Mouse (Mus musculus): ENCODE measurements around the gene Qrsl1.

Gene Qrsl1

GRCm38 (mm10) chr10:43901578-43902194 lies at the start of gene Qrsl1, which contains the start of gene Rtn4ip1:
Gene Qrsl1, minus strand, starts transcription at chr10:43901745.
Gene Rtn4ip1, plus strand, starts transcription at chr10:43901807.
- peak; percentile 93 for DNase-seq (ENCODE audit: low read depth, low spot score)

GRCm38 (mm10) chr10:43945435-43945834 lies 43.9 kb upstream of the Qrsl1 start:
- DNase-seq (ENCODE audit: low read depth, low spot score) = no peak

GRCm38 (mm10) chr10:43943736-43944135 lies 42.2 kb upstream of the Qrsl1 start:
- DNase-seq (ENCODE audit: low read depth, low spot score) = no peak

DNA sequence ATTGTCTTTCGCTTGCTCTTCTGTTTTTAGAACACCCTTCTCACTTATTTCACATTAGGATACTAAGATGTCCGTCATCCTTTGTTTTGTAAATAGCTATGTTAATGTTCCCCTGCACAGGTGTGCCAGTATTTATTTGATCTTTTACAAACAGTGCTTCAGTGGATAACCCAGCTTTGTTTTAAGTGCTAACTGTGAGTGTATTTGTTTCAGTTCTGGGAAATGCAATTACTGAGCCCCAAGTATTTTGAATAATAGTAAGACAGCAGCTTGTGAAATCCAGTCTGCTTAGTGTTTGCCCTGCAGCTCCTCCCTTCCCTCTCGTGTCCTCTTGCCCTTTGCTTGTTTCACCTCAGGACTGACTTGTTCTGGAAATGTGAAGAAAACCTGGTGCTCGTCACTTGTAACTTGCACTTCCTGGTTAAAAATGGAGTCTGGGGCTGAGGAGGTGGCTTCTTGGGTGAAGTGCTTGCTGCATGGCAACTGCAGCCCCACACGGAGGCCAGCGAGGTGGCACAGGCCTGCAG lies 37.7 kb upstream of the Qrsl1 start:
- DNase-seq (ENCODE audit: low read depth, low spot score) = peak; percentile 58

DNA sequence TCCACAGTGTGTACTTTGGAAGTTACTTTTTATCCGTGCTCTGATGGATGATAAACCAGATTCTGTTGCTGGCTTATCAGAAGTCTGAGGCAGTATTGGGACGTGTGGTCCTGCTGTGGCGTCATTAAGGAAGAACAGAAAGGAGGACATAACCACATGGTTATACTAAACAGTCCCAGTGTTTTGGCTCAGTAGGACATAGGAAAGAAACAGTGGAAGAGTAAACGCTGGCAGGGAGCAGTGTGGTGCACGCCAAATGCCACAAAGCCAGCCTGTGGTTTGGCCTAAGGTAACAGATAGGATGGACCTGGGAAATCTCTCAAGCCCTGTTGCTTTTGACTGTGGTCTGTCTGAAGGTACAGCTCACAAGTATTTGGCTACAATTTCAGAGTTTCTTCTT lies 27.1 kb upstream of the Qrsl1 start:
- no peak for DNase-seq (ENCODE audit: low read depth, low spot score)

DNA sequence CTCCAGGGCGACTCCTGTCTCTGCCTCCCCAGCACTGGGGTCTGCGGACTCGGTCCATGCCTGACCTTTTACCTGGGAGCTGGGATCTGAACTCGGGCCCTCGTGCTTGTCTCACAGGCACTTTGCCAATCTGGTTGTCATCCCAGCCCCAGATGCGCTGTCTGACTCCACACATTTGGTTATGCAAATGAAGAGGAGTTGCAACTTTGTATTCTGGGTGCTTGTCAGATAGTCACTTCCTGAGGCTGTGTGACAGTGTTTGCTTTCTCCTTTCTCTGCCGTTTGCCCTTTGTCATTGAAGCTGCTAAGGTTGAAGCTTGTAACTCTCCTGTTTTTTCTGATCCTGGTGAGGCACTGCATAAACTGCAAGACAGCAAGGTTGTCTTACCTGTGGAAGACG lies 26.2 kb upstream of the Qrsl1 start:
- DNase-seq (ENCODE audit: low read depth, low spot score) = peak; percentile 45

GRCm38 (mm10) chr10:43925776-43926175 lies 24.2 kb upstream of the Qrsl1 start:
- peak; percentile 56 for DNase-seq (ENCODE audit: low read depth, low spot score)

- no peak for DNase-seq (ENCODE audit: low read depth, low spot score)
These were observed 21.6 kb upstream of the Qrsl1 start for GRCm38 (mm10) chr10:43923096-43923495.

DNA sequence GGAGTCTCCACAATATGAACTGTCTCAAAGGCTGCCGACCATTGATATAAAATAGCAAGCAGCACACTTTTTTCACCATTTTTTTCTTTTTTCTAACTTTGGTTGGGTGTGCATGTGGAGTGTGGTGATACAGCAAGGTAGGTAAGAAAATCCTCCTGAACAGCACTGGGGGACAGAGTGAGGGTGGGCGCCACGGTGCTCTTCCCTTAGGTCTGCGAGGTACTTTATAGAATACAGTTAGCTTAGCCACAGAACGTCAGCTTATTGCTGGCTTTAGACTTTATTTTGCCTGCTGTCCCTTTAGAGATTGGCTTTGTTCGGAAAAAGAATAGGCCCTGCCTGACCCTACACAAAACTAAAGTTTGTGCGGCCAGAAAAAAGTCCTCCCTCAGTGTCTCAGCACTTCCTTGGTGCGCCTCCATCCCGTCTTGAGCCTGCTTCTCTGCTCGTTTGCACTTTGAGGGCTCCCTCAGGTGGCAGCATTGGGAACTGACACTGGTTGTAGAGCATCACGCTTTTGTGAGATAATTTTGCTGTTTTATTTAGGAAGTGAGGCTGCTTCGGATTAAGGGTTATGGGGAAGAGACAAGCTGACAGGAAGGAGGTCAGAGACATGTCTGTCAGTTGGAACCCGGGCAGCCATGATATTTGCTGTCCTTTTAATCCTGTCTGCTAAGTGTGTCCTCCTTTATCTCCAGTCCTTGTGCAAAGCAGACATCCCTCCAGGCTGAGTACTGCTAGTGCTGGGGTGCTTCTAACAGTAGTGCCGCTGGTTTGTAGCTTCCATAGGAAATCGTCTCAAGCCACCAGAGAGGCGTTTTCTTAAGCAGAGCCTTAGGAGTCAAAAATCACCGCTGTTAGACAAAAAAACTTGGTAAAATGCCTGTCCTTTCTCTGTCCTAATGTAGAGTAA lies 17.4 kb upstream of the Qrsl1 start:
- peak; percentile 78 for DNase-seq (ENCODE audit: low read depth, low spot score)

GRCm38 (mm10) chr10:43916737-43917136 lies 15.2 kb upstream of the Qrsl1 start:
- DNase-seq (ENCODE audit: low read depth, low spot score) = no peak

- DNase-seq (ENCODE audit: low read depth, low spot score) = no peak
These were observed 14.6 kb upstream of the Qrsl1 start for GRCm38 (mm10) chr10:43916181-43916580.

DNA sequence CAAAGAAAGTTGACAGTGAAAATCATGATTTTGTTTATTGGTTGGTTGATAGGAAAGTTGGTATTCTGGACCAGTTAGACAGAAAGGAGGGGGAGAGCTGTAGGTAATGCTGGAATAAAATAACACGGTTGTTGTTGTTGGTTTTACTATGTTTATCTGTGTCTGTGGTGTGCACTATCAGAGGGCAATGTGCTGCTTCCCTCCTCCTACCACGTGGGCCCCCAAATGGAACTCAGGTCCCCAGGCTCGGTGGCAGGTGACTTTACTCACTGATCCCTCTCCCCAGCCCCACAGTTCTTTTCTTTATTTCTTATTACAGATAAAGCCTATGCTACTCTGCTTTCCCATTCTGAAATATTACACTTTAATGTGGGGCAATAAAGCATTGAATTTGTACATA lies 10.7 kb upstream of the Qrsl1 start:
- no peak for DNase-seq (ENCODE audit: low read depth, low spot score)

DNA sequence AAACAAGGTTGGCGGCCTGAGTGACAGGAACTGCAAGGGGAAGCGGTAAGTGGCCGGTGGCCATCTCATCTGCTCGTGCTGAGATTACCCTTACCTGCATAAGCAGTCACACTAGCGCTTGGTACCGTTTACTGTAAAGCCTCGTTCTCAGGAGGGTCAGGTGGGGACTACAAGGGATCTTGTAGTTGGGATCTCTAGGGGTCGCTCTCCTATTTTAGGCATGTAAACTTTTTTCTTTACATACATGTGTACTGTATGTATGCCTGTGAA lies 9.3 kb upstream of the Qrsl1 start:
- DNase-seq (ENCODE audit: low read depth, low spot score) = no peak

- DNase-seq (ENCODE audit: low read depth, low spot score) = no peak
These were observed 8.7 kb upstream of the Qrsl1 start for GRCm38 (mm10) chr10:43910032-43910872.

GRCm38 (mm10) chr10:43904569-43904968 lies 3.0 kb upstream of the Qrsl1 start:
- DNase-seq (ENCODE audit: low read depth, low spot score) = no peak

DNA sequence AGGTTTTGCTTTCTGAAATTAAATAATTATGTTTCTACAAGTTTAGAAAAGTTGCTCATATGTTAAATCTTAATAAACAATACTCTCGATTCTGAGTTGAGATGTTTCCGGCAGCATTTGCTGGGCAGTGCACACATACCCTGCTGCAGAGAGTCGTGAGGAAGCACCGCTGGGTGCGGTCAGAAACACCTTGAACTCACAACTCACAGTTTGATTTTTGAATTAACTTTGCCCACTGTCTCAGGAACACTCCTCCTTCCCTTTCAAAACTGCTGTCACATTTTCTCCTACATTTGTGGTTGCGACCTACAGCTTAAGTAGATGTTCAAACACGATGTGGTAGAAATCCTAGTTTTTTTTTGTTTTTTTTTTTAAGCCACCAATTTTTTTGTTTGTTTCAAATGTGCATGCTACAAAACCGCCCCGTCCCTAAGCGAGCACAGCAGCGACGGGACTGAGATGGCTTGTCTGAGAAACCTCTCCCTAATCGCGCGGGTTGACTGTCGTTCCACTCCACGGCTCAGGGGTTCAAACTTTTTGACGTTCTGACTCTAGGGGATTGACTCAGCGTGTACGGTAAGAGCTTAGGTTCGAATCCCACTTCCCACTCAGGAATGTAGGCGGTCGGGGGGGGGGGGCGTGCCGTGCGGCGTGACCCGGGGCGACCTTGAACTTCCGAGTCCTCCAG lies 518 bp downstream of the Qrsl1 start:
- peak; percentile 68 for DNase-seq (ENCODE audit: low read depth, low spot score)

DNA sequence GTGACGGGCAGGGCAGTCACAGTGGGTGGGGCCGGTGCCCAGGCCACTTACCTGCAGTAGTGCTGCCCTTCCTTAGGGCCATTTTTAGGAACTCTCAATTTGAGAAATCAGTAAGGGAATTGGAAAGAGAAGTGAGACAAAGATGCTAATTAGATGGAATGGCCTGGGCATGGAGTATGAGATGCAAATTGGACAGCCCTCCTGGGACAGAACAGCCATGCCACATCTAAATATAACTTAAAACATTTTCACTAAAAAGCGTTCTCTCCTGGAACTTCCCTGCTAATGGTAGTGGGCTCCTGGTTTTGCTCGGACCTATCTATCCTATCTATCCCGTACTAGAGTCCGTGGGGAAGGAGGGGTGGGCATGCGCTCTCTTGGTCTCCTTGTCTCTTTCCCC lies 3.3 kb downstream of the Qrsl1 start:
- DNase-seq (ENCODE audit: low read depth, low spot score) = no peak

DNA sequence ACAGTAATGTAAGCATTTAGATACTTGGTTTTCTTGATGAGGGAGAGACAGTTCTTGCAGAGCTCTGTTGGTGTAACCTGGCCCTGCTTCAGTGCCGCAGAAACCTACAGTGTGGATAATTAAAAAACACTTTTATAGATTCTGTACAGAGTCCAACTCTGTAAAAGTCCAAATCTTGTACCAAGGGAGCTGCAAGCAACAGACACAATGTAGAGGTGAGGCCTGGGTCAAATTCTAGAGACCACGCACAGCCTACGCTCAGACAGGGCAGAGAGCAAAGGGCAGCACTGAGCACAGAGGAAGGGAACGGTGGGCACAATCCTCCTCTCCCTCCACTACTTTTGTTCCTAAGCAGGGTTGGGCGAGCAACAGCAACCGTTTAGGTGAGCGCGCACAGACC lies 5.5 kb downstream of the Qrsl1 start:
- DNase-seq (ENCODE audit: low read depth, low spot score) = no peak

- DNase-seq (ENCODE audit: low read depth, low spot score) = no peak
These were observed 8.6 kb downstream of the Qrsl1 start for GRCm38 (mm10) chr10:43892971-43893370.

DNA sequence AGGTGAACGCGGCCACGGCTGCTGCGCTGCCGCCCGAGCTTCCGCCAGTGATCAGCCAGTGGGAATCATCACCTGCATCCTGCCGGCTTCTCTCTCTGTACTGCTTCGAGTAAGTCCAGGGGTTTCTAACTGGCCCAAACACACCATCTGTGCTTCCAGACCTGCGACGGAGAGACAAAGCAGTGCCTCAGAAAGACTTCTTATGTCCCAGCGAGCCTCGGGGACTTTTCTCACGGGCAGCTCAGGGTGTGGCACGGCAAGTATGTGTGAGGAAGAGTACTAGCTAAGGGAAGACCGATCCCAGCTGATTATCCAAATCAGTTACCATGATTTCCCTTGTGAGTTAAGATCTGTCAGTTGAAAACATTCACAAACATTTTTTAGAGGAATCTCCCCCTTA lies 12.6 kb downstream of the Qrsl1 start:
- DNase-seq (ENCODE audit: low read depth, low spot score) = peak; percentile 51

DNA sequence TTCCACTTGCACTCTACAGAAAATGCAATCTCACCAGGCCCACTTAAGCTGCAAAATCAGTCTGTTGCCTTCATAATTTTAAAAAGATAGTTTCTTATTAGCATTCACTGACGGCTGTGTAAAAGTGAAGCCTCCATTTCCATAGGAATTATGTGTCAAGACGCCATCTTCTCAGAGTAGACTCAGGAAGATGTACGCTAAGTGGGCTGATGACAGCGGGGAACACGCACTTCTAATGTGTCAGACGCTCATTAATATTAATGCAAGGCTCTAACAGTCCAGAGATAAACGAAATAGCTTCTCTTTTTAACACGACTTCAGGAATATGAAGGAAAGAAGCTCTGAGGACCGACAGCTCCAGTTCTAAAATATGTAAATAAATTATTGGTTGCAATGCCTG lies 13.9 kb downstream of the Qrsl1 start:
- no peak for DNase-seq (ENCODE audit: low read depth, low spot score)

GRCm38 (mm10) chr10:43871458-43871857 lies 30.1 kb downstream of the Qrsl1 start:
- DNase-seq (ENCODE audit: low read depth, low spot score) = no peak

All from R1 (cell line).